Mouse (Mus musculus) brain, embryonic 18.5 days (tissue): ENCODE data around the gene Fktn.
"Not testable (repeated sequence)": the region's sequence is repeated elsewhere in the genome, so short reads cannot be mapped to it uniquely, and the experiment has no call there.

ENCODE experiments used
- DNase-seq: peaks from one replicate; pipeline ENCODE4 v3.0.0-alpha.2; 2012; ENCODE audit warnings: low read depth, low spot score

Fktn gene

GRCm38 (mm10) chr4:53770958-53771735, 57.3 kb downstream of the Fktn start:
- no peak for DNase-seq

GRCm38 (mm10) chr4:53772004-53772403, 58.2 kb downstream of the Fktn start:
- DNase-seq: no peak

- no peak for DNase-seq
These were observed 60.1 kb downstream of the Fktn start for GRCm38 (mm10) chr4:53773911-53774310.

GRCm38 (mm10) chr4:53781396-53781795, 67.6 kb downstream of the Fktn start:
- no peak for DNase-seq

- no peak for DNase-seq
These were observed 68.6 kb downstream of the Fktn start for GRCm38 (mm10) chr4:53782216-53783070.

- DNase-seq: no peak
These were observed 72.1 kb downstream of the Fktn start for GRCm38 (mm10) chr4:53785746-53786398.

GRCm38 (mm10) chr4:53786851-53787250, 73.1 kb downstream of the Fktn start:
- no peak for DNase-seq

GRCm38 (mm10) chr4:53789346-53789745, 75.5 kb downstream of the Fktn start:
- DNase-seq: no peak

GRCm38 (mm10) chr4:53794257-53794966, 80.6 kb downstream of the Fktn start:
- DNase-seq: no peak

- DNase-seq: no peak
These were observed 81.3 kb downstream of the Fktn start for GRCm38 (mm10) chr4:53795086-53795485.

- no peak for DNase-seq
These were observed 81.9 kb downstream of the Fktn start for GRCm38 (mm10) chr4:53795706-53796105.

GRCm38 (mm10) chr4:53796865-53797772, 83.3 kb downstream of the Fktn start:
- no peak for DNase-seq

GRCm38 (mm10) chr4:53798896-53799676, 85.3 kb downstream of the Fktn start:
- no peak for DNase-seq

GRCm38 (mm10) chr4:53799753-53800152, 86.0 kb downstream of the Fktn start:
- DNase-seq: no peak

GRCm38 (mm10) chr4:53803674-53804073, 89.9 kb downstream of the Fktn start:
- not testable (repeated sequence) for DNase-seq

- not testable (repeated sequence) for DNase-seq
These were observed 92.6 kb downstream of the Fktn start for GRCm38 (mm10) chr4:53806428-53806827.

GRCm38 (mm10) chr4:53818320-53818719, 104.5 kb downstream of the Fktn start:
- DNase-seq: no peak

- no peak for DNase-seq
These were observed 109.9 kb downstream of the Fktn start for GRCm38 (mm10) chr4:53823697-53824096.

- no peak for DNase-seq
These were observed 111.0 kb downstream of the Fktn start for GRCm38 (mm10) chr4:53824831-53825230.
